Mouse (Mus musculus) lung, postnatal 14 days (tissue): ENCODE measurements around the gene Gclc.
A peak's percentile ranks its signal among the peaks of the same experiment; 100 is the strongest.
"Not testable (repeated sequence)": the region's sequence is repeated elsewhere in the genome, so short reads cannot be mapped to it uniquely, and the experiment has no call there.

Source experiments
- DNase-seq: peaks from one replicate; pipeline ENCODE4 v3.0.0; 2021

Gene Gclc

DNA sequence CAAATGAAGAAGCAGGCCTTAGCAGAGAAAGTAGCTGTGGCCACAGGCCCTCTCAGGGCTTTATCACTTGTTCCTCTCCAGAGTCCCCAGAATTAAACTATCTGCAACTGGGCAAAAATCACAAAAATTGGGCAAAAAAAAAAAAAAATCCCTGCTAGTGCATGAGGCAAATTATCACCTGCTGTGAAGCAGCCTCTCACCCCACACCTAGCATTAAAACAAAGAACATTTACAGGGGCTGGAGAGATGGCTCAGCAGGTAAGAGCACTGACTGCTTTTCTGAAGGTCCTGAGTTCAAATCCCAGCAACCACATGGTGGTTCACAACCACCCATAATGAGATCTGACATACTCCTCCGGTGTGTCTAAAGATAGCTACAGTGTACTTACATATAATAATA is 6.0 kb upstream of the Gclc start:
- DNase-seq = not testable (repeated sequence)

DNA sequence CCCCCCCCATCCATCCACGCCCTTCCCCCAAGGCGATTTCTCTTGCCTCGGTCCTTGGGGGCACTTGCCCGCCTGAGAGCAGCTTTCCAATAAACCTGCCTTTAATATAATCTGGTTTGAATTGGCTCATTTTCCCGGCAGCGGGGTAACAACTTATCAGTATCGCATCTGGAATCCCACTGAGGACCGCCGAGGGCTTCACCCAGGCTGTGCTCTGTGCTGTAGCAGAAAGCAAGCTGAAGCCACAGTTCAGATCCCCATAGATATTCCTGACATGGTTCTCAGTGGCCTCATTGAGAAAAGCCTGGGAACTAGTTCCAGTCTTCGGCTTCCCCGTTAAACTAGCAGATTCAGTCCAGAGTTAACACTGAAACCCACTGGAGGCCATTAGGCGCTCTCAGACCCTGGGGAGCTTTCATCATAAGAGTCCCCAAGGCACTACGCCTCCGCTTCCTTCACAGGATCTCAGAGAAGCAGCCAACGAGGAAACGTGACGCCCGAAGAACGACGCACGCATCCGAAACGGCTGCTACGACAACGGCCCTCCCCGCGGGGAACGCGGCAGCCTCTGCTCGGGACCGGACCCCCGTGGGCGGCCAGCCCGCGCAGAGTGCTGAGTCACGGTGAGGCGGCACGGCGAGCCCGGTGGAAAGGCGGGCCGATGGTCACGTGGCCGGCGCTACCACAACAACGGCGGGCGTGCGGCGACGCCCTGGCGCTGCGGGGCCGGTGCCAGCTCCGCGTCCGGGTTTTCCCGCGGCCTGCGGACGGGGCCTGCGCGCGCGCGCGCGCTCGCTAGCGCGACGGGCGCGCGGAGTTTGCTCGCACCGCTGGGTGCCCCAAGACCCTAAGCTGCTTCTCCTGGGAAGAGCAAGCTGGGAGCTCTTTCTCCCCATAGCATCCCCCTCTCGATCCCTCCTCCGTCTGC is 3.9 kb upstream of the Gclc start:
- DNase-seq = peak; percentile 96

DNA sequence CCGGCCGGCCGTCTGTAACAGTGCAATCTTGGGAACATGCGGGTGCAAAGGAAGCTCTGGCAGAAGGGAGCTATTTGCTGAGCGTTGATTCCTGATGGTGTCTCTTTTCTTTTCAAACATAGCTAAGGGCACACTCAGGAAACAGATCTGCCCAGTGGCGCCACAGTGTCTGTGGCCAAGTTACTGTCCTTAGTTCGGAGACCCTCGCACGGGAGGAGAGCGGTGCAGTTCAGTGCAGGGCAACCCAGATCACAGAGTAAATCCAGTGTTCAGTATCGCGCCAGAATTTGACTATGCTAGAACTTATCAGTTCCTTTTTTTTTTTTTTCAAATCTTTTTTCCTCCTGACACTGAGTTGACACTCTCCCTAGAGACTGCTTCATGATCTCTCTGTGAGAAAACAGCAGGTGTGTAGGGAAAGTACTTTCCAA is 3.2 kb upstream of the Gclc start:
- DNase-seq = no peak

DNA sequence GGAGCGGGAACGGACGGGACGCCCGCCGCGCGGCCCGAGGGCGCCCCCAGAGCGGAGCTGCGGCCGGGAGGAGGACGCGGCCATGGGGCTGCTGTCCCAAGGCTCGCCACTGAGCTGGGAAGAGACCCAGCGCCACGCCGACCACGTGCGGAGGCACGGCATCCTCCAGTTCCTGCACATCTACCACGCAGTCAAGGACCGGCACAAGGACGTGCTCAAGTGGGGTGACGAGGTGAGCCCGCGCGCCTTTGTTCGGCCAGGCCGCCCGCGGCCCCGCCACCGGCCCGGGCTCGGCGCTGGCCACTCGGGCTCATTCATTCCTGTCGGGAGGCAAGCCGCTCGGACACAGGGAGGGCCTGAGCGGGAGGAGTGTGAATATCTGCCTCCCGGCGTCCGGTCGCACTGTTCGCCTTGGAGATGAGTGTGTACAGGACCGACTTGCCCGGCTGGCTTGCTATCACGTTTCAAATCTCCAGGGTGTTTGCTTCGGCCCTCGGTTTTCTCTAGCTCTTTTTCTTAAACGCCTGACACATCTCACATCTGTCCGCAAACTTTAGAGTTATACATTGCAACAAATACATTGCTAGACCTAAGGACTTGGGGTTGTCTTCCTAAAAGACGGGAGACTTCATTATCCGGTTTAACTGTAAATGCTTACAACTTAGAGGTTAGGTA is 530 bp downstream of the Gclc start:
- peak; percentile 70 for DNase-seq

GRCm38 (mm10) chr9:77755403-77755784 is 1.1 kb downstream of the Gclc start:
- DNase-seq = no peak

GRCm38 (mm10) chr9:77756076-77756475 is 1.7 kb downstream of the Gclc start:
- no peak for DNase-seq

- DNase-seq = no peak
Observed at GRCm38 (mm10) chr9:77757331-77757730, 3.0 kb downstream of the Gclc start.

DNA sequence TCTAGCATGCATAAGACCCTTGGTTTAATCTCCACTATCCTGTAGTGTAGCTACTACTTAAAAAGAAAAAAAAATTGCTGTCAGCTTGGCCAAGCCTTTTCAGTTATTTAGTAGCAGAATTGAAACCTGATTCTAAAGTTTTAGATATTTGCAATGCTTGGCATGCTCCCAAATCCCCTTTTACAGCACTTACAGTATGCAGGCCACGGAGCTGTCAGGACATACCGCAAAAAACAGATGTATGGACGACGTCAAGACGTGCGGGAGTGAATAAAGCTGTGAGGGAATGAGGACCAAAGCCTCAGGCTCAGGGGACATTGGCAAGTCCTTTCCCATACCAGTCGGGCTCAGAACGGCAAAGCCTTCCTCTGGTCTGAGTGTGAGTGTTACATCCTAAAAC is 4.1 kb downstream of the Gclc start:
- no peak for DNase-seq

DNA sequence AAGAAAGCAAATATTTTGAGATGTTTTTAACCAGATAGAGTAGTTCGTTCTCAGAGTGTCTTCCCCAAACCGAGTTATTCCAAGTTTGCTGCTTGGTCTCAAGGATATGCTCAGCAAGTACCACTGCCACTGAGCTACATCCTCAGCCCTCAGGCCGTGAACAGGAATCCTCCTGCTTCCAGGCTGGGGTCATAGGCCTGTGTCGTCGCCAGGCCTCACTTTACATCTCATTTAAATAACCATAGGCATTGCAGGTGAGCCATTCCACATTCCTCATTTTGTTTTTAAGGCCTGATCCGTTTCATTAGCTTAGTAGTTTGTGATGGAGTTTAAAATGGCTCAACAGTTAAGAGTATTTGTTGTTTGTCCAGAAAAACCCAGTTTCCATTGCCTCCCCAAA is 4.8 kb downstream of the Gclc start:
- DNase-seq = no peak

DNA sequence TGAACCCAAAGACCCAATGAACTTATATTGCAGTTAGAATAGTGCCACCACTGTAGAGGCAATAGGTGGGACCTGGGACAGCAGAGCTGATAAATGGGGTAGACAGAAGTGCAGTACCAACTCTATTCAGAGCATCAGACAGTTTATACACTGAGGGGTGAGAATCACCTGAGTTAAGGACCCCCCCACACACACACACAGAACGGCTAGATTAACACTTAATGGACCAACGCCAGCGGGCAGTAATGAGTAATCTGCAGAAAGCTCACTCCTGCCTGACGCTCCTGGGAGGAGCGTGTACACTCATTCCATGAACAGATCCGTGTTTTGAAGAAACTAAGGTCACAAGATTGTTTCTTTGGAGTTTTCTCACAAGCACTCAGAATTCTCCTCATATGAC is 5.4 kb downstream of the Gclc start:
- DNase-seq = no peak

DNA sequence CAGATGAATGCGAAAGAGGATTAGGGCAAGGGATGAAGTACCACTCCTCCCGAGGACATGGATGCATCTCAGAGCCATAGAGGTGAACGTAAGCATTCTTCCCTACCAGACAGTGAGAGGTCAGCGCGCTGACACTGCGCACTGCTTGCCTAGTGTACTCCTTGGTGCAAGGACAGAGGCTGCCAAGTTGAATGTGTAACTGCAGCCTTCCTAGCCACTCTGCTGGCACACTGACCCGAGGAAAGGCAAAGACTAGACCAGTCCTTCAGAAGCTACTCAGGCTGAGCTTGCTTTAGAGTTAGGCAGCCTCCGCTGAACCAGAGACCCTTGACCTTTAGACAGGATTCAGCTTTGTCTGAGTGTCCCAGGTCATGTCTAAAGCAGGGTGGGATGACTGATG is 11.9 kb downstream of the Gclc start:
- no peak for DNase-seq

GRCm38 (mm10) chr9:77766767-77767166 is 12.4 kb downstream of the Gclc start:
- no peak for DNase-seq

DNA sequence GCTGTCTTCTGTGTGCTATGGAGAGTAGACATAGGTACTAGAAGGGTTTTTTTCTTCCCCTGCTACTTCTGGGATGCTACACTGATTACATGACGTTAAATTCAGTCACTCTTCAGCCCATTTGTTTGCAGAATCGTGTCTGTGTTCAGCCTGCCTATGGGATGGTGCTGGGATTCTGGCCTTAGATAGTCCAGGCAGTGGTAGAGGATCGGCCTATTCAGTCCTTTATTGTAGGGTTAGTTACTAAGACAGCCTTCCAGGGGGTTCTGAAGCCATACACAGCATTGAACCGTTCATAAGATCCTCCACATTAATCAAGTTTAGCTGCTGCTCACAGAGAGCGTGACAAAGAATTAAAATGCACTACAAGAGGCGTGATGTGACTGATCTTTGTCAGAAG is 16.6 kb downstream of the Gclc start:
- DNase-seq = no peak

DNA sequence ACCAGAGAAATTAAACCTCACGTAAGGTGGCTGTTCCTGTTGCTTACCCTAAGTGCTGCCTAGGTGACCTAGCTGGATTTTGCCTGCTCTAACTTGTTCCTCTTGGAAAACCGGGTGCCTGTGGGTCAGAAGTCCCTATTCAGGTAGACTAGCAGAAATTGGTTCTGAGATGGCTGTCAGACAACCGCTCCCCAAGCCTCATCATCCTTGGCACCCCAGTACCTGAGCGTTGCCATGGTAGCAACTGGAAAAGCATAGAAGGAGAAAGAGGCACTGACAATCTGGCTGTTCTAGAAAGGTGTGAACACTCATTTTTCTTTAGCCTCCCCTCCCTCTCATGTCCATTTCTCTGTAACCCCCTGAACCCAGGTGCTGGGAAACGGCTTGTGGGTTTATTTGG is 17.0 kb downstream of the Gclc start:
- no peak for DNase-seq

DNA sequence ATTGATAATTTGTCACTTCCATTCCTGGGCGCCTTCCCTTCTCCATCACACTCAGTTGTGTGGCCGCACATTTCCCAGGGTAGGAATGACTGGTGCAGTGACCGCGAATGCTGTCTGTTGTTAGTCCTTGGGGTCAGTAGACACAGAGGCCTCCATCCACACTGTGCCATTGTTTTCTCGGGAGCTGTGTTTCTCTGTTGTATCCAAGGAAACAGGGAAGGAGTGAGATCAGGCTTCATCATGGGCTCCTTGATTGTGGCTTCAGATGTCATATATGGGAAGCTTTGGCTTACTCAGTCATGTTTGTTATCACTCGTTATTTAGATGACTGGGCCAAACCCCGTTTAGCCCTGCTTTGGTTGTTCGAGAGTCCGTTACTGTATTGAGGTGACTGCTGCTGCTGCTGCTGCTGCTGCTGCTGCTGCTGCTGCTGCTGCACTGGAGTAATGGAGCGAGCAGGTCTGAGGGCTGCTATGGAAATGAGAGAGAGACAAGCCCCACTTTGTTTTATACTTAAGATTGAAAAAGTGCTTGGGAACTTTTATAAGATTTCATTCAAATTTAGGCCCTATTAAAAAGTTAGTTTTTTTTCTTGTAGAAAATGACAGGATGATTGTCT is 17.5 kb downstream of the Gclc start:
- no peak for DNase-seq

DNA sequence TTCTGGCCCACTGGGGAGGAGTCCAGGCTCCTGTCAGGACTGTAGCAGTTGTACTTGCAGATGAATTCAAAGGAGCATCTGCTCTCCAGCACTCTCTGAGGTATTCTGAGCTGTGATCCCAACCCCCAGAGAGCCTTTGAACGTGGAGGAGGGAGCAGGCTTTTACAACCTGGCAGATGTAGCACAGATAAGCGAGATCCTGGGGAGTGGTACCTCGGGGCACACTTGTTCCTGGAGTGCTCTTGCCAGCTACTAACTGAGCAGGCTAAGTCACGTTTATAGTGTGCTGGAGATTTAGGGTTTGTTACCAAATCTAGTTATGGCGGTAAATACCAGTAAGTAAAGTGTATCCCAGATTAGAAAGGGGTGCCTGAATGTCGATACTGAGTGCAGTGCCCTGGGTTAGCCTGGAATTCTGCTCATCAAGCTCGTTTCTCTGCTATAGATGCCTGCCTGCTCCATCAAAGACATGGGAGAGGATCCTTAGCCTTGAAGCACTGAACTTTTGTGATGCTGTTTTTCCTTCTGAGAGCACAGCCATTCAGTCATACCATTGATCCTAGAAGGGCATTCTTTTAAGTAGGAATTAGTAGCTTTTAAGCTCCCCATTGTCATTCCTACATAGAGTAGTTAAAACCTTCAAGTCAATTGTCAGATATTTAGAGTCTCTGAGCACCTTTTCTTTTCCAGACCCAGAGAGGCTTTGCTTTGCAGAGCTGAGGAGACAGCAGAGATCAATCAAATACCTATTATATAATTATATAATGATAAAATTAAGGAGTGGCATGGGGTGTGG is 22.6 kb downstream of the Gclc start:
- DNase-seq = no peak

DNA sequence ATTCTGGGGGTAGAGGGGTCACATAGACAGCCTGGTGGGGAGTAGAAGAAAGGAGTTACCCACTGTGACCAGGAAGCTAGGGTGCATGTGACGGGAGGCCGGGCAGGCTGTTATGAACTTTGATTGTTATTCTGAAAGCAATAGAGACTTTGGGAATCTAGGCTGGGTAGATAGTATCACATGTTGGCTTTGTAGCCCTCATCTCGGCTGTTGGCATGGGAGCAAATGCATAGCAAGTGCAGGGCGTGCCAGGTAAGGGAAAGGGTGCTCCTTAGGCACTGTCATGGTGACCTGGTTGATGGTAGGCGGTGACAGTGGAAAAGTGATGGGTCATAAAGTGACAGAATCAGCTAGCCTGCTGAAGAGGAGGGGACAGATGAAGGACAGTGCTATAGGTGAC is 23.3 kb downstream of the Gclc start:
- no peak for DNase-seq

DNA sequence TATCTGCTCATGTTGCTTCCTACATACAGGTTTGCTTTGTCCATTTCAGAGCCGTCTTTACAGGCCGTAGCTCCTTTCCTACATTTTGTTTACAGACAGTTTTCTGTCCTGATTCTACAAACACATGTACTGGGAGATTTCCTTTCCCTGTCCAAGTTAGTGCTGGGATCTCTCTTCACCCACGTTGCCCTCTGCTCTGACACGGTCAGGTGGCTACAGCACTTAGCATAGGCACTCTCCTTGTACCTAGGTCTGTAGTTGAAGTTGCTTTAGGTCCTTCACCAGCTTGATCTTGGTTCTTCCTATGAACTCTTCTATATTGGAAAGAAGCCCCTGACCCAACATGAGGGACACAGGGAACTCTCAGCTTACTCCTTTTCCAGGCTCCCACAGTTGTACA is 25.4 kb downstream of the Gclc start:
- DNase-seq = no peak

DNA sequence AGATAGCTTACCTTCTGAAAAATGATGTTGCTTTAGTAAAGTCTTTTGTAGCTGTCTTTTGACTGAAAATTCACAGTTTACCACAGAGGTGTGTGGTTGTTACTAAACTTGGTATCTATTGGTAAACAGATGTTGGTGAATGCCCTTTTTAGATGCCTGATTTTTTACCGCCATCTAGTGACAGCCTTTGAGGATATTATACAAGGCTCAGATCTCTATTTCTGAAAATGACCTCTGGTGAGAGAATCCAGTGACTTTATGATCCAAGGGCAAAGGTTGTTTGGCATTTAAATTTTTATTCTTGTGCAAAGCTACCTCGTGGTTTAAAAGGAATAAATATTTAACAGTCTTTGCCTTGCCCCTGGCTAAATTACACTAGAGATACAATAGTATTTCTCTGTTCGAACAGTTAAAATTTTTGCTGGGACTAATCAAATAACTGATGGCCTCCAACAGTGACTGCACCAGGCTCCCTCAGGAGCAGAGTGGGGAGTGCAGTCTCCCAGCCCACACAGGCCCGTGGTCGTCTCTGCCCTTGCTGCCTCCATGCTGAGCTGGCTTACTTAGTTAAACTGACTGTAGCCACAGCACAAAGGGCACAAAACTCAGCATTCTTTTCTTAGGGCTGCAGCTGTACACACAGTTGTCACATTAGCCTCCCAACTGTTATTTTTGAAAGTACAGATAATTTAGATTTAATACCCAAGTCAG is 27.3 kb downstream of the Gclc start:
- peak; percentile 22 for DNase-seq

DNA sequence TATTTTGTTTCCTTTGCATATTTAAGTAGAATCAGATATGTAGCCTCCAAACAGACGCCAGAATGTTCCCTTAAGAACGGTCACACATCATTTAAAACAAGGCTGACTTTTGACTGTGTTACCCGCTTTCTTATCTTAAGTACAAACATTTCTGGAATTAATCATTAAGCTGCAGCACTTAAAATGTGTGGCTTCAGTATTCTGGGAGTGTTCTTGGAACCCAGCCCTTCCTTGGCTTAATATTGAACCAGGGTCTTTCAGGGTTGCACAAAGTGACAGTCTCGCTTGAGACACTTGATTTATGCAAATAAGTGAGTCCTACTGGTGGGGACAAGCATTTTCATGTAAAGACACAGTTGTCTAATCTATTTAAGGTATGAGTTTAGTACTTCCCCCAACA is 27.9 kb downstream of the Gclc start:
- DNase-seq = peak; percentile 25

- no peak for DNase-seq
Observed at GRCm38 (mm10) chr9:77783006-77783405, 28.7 kb downstream of the Gclc start.

DNA sequence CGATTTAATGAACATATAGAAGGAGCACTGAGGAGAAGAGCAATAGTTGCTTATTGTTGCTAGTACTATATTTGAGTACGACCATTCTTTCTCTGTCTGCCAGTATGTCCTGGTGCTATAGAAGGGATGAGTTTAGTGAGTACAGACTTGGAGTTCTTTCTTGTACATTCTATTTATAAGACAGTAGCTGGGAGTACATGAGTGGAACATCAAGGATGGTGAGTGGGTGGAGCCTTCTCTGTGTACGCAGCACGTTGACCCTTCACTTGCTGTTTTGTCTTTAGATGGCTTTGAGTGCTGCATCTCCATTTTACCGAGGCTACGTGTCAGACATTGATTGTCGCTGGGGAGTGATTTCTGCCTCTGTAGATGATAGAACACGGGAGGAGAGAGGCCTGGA is 31.1 kb downstream of the Gclc start:
- no peak for DNase-seq
